Mouse (Mus musculus) embryonic facial prominence, embryonic 15.5 days (tissue): Measurements from ENCODE around the gene Tmem126b. TPM values are rescaled to one million over a fixed set of nuclear protein-coding genes. Genes with fewer than 3 reads are reported as not detected.

Source experiments
- polyA plus RNA-seq: library from polyadenylated mRNA; unstranded; fragments of >200 nt; fragmentation: Nextera tagmentation; extraction: Ambion mirVana; gene quantifications from 2 replicates; pipeline ENCODE4 v1.2.1, GENCODE M21; 2015

Gene Tmem126b
- polyA plus RNA-seq, 1 experiment from 2014 or later: 32.8 TPM

Other genes starting within 250 kb of the Tmem126b start
- gene Ccdc83, start 210.2 kb downstream of the Tmem126b start, polyA plus RNA-seq: 0.20 and 0.25 TPM in 2 replicates
- gene Sytl2, start 173.7 kb downstream of the Tmem126b start, polyA plus RNA-seq: 19.5 and 21.8 TPM in 2 replicates
- 2.0 and 3.5 TPM in 2 replicates for gene Ccdc89, start 49.4 kb downstream of the Tmem126b start, polyA plus RNA-seq
- 36.4 and 38.9 TPM in 2 replicates for gene Crebzf, start 33.3 kb downstream of the Tmem126b start, polyA plus RNA-seq
- gene Tmem126a, start 18.8 kb downstream of the Tmem126b start, polyA plus RNA-seq: 84.9 and 87.6 TPM in 2 replicates
- 6.1 and 7.2 TPM in 2 replicates for gene Dlg2, start 671 bp upstream of the Tmem126b start, polyA plus RNA-seq